Mouse (Mus musculus): ENCODE data around the gene Arnt2. TPM values are rescaled to one million over a fixed set of nuclear protein-coding genes. Genes with fewer than 3 reads are reported as not detected.

Gene Arnt2
- polyA plus RNA-seq, 1 experiment from 2014 or later, result 83.8 TPM

- ATAC-seq (ENCODE audit: low read depth), result no peak
Measured at GRCm38 (mm10) chr7:84432151-84432550, 22.2 kb upstream of the Arnt2 start.

GRCm38 (mm10) chr7:84427221-84427620 is 17.2 kb upstream of the Arnt2 start:
- H3K27me3 ChIP-seq (ENCODE audit: control insufficient read depth, insufficient read depth, low read length), result no peaks in the 10 kb centered on the region
- no peak for ATAC-seq (ENCODE audit: low read depth)
- H3K4me3 ChIP-seq (ENCODE audit: low read depth, low read length), result no peak overlapping the region
- no peaks in the 10 kb centered on the region for H3K9me3 ChIP-seq (ENCODE audit: control insufficient read depth, low read length)
- no peak overlapping the region for H3K9ac ChIP-seq (replicated peaks; ENCODE audit: low read depth, low read length)
- no peaks in the 10 kb centered on the region for H3K36me3 ChIP-seq (ENCODE audit: control insufficient read depth, insufficient read depth, low read length)
- no peaks in the 10 kb centered on the region for H3K4me1 ChIP-seq (ENCODE audit: control insufficient read depth, insufficient read depth, low read length)
- no peak overlapping the region for H3K4me2 ChIP-seq (ENCODE audit: low read depth, low read length)
- WGBS, result 72% methylated on average over 2 of the region's 2 CpGs
- no peak overlapping the region for H3K27ac ChIP-seq (ENCODE audit: low read depth, low read length)

More at GRCm38 (mm10) chr7:84432151-84432550, 22.2 kb upstream of the Arnt2 start:
- no peak overlapping the region for H3K27ac ChIP-seq (ENCODE audit: low read depth, low read length)
- H3K27me3 ChIP-seq (ENCODE audit: control insufficient read depth, insufficient read depth, low read length), result no peaks in the 10 kb centered on the region
- no peaks in the 10 kb centered on the region for H3K36me3 ChIP-seq (ENCODE audit: control insufficient read depth, insufficient read depth, low read length)
- no peak overlapping the region for H3K4me2 ChIP-seq (ENCODE audit: low read depth, low read length)
- H3K4me1 ChIP-seq (ENCODE audit: control insufficient read depth, insufficient read depth, low read length), result no peaks in the 10 kb centered on the region
- H3K9me3 ChIP-seq (ENCODE audit: control insufficient read depth, low read length), result no peaks in the 10 kb centered on the region
- H3K4me3 ChIP-seq (ENCODE audit: low read depth, low read length), result no peak overlapping the region
- H3K9ac ChIP-seq (replicated peaks; ENCODE audit: low read depth, low read length), result no peak overlapping the region

GRCm38 (mm10) chr7:84424670-84425385 is 14.9 kb upstream of the Arnt2 start:
- no peak for ATAC-seq (ENCODE audit: low read depth)
- Histone ChIP-seq H3K9ac (replicated peaks; ENCODE audit: low read depth, low read length) (no peak overlapping the region), H3K27me3 (ENCODE audit: control insufficient read depth, insufficient read depth, low read length) (no peaks in the 10 kb centered on the region), H3K27ac (ENCODE audit: low read depth, low read length) (no peak overlapping the region), H3K9me3 (ENCODE audit: control insufficient read depth, low read length) (no peaks in the 10 kb centered on the region), H3K4me2 (ENCODE audit: low read depth, low read length) (no peak overlapping the region), H3K4me1 (ENCODE audit: control insufficient read depth, insufficient read depth, low read length) (no peaks in the 10 kb centered on the region), H3K4me3 (ENCODE audit: low read depth, low read length) (no peak overlapping the region), H3K36me3 (ENCODE audit: control insufficient read depth, insufficient read depth, low read length) (no peaks in the 10 kb centered on the region)
- 53% methylated on average over 7 of the region's 7 CpGs for WGBS

GRCm38 (mm10) chr7:84421753-84422152 is 11.8 kb upstream of the Arnt2 start:
- no peaks in the 10 kb centered on the region for H3K4me1 ChIP-seq (ENCODE audit: control insufficient read depth, insufficient read depth, low read length)
- no peak overlapping the region for H3K9ac ChIP-seq (replicated peaks; ENCODE audit: low read depth, low read length)
- ATAC-seq (ENCODE audit: low read depth), result no peak
- no peaks in the 10 kb centered on the region for H3K27me3 ChIP-seq (ENCODE audit: control insufficient read depth, insufficient read depth, low read length)
- no peak overlapping the region for H3K4me3 ChIP-seq (ENCODE audit: low read depth, low read length)
- H3K36me3 ChIP-seq (ENCODE audit: control insufficient read depth, insufficient read depth, low read length), result no peaks in the 10 kb centered on the region
- no peaks in the 10 kb centered on the region for H3K9me3 ChIP-seq (ENCODE audit: control insufficient read depth, low read length)
- H3K27ac ChIP-seq (ENCODE audit: low read depth, low read length), result no peak overlapping the region
- no peak overlapping the region for H3K4me2 ChIP-seq (ENCODE audit: low read depth, low read length)

- Histone ChIP-seq H3K4me3 (ENCODE audit: low read depth, low read length) (no peak overlapping the region), H3K4me2 (ENCODE audit: low read depth, low read length) (no peak overlapping the region), H3K4me1 (ENCODE audit: control insufficient read depth, insufficient read depth, low read length) (no peaks in the 10 kb centered on the region), H3K9ac (replicated peaks; ENCODE audit: low read depth, low read length) (no peak overlapping the region), H3K36me3 (ENCODE audit: control insufficient read depth, insufficient read depth, low read length) (no peaks in the 10 kb centered on the region), H3K27me3 (ENCODE audit: control insufficient read depth, insufficient read depth, low read length) (no peaks in the 10 kb centered on the region), H3K27ac (ENCODE audit: low read depth, low read length) (no peak overlapping the region), H3K9me3 (ENCODE audit: control insufficient read depth, low read length) (no peaks in the 10 kb centered on the region)
- no peak for ATAC-seq (ENCODE audit: low read depth)
Measured at GRCm38 (mm10) chr7:84421291-84421665, 11.3 kb upstream of the Arnt2 start.

- Histone ChIP-seq H3K36me3 (ENCODE audit: control insufficient read depth, insufficient read depth, low read length) (no peaks in the 10 kb centered on the region), H3K9me3 (ENCODE audit: control insufficient read depth, low read length) (no peaks in the 10 kb centered on the region), H3K4me2 (ENCODE audit: low read depth, low read length) (no peak overlapping the region), H3K27ac (ENCODE audit: low read depth, low read length) (no peak overlapping the region), H3K27me3 (ENCODE audit: control insufficient read depth, insufficient read depth, low read length) (no peaks in the 10 kb centered on the region), H3K9ac (replicated peaks; ENCODE audit: low read depth, low read length) (no peak overlapping the region), H3K4me1 (ENCODE audit: control insufficient read depth, insufficient read depth, low read length) (no peaks in the 10 kb centered on the region), H3K4me3 (ENCODE audit: low read depth, low read length) (no peak overlapping the region)
- WGBS, result 57% methylated on average over 3 of the region's 3 CpGs
- ATAC-seq (ENCODE audit: low read depth), result no peak
Measured at GRCm38 (mm10) chr7:84420581-84421290, 10.8 kb upstream of the Arnt2 start.

GRCm38 (mm10) chr7:84417441-84417840 is 7.5 kb upstream of the Arnt2 start:
- no peak for ATAC-seq (ENCODE audit: low read depth)
- no peaks in the 10 kb centered on the region for H3K27me3 ChIP-seq (ENCODE audit: control insufficient read depth, insufficient read depth, low read length)

GRCm38 (mm10) chr7:84412570-84412969 is 2.6 kb upstream of the Arnt2 start:
- ATAC-seq (ENCODE audit: low read depth), result no peak
- Histone ChIP-seq H3K27ac (ENCODE audit: low read depth, low read length) (no peak overlapping the region), H3K9me3 (ENCODE audit: control insufficient read depth, low read length) (no peaks in the 10 kb centered on the region), H3K4me3 (ENCODE audit: low read depth, low read length) (no peak overlapping the region), H3K36me3 (ENCODE audit: control insufficient read depth, insufficient read depth, low read length) (no peaks in the 10 kb centered on the region), H3K4me2 (ENCODE audit: low read depth, low read length) (no peak overlapping the region), H3K27me3 (ENCODE audit: control insufficient read depth, insufficient read depth, low read length) (no peaks in the 10 kb centered on the region), H3K9ac (replicated peaks; ENCODE audit: low read depth, low read length) (no peak overlapping the region), H3K4me1 (ENCODE audit: control insufficient read depth, insufficient read depth, low read length) (peaks cover 12% of the 10 kb centered on the region)
- WGBS, result 64% methylated on average over 8 of the region's 8 CpGs

More at GRCm38 (mm10) chr7:84417441-84417840, 7.5 kb upstream of the Arnt2 start:
- H3K9me3 ChIP-seq (ENCODE audit: control insufficient read depth, low read length), result no peaks in the 10 kb centered on the region
- no peak overlapping the region for H3K9ac ChIP-seq (replicated peaks; ENCODE audit: low read depth, low read length)
- H3K4me1 ChIP-seq (ENCODE audit: control insufficient read depth, insufficient read depth, low read length), result no peaks in the 10 kb centered on the region
- no peak overlapping the region for H3K4me3 ChIP-seq (ENCODE audit: low read depth, low read length)
- no peaks in the 10 kb centered on the region for H3K36me3 ChIP-seq (ENCODE audit: control insufficient read depth, insufficient read depth, low read length)
- no peak overlapping the region for H3K4me2 ChIP-seq (ENCODE audit: low read depth, low read length)
- H3K27ac ChIP-seq (ENCODE audit: low read depth, low read length), result no peak overlapping the region

GRCm38 (mm10) chr7:84409241-84409895 is 608 bp downstream of the Arnt2 start:
- no peaks in the 10 kb centered on the region for H3K36me3 ChIP-seq (ENCODE audit: control insufficient read depth, insufficient read depth, low read length)
- peak overlapping the region; percentile 93 for H3K9ac ChIP-seq (replicated peaks; ENCODE audit: low read depth, low read length)
- H3K4me1 ChIP-seq (ENCODE audit: control insufficient read depth, insufficient read depth, low read length), result peaks cover 12% of the 10 kb centered on the region
- 2% methylated on average over 19 of the region's 39 CpGs for WGBS
- peak overlapping the region; percentile 96 for H3K27ac ChIP-seq (ENCODE audit: low read depth, low read length)
- H3K9me3 ChIP-seq (ENCODE audit: control insufficient read depth, low read length), result no peaks in the 10 kb centered on the region
- no peaks in the 10 kb centered on the region for H3K27me3 ChIP-seq (ENCODE audit: control insufficient read depth, insufficient read depth, low read length)
- peak; percentile 23 for ATAC-seq (ENCODE audit: low read depth)
- peak overlapping the region; percentile 73 for H3K4me3 ChIP-seq (ENCODE audit: low read depth, low read length)
- H3K4me2 ChIP-seq (ENCODE audit: low read depth, low read length), result peak overlapping the region; percentile 81

Measured in neural tube, embryonic 14.5 days (tissue).